Comparison of ENCODE assay signal across 10 mouse cellular contexts in genomic region chr3:58689721-58690120, GRCm38 (mm10). TPM values are rescaled to one million over a fixed set of nuclear protein-coding genes. Genes with fewer than 3 reads are reported as not detected.
DNase-seq lines count a peak whose midpoint lies in the region; ATAC-seq and TF ChIP-seq lines count a peak whose summit lies in the region.
"Had no signal": no experiment of that assay in that cellular context is flagged by ENCODE, and none has a peak within 500 bp of the region (broad histone marks: within the 10 kb centered on the region; RNA-seq: fewer than 3 reads in every experiment).

No protein-coding gene starts in this region.

- H3K4me1 ChIP-seq in heart, embryonic 14.5 days (ENCODE audit: control insufficient read depth in 2 of 2, insufficient read depth in 2 of 2, low read length in 2 of 2) = peaks cover 4 to 17% of the 10 kb centered on the region in 2 experiments
- H3K4me1 ChIP-seq in midbrain, embryonic 13.5 days (replicated peaks) = peaks cover 21% of the 10 kb centered on the region
- H3K4me1 ChIP-seq in midbrain, embryonic 11.5 days (ENCODE audit: control insufficient read depth, insufficient read depth, low read length) = peaks cover 2% of the 10 kb centered on the region; the same call in 1 of the 2 replicates
- peaks cover 4% of the 10 kb centered on the region; the same call in 1 of the 2 replicates for H3K4me1 ChIP-seq in kidney, postnatal 0 days (replicated peaks; ENCODE audit: insufficient read depth, low read length)
- H3K4me1 ChIP-seq in neural tube, embryonic 15.5 days = peaks cover 37% of the 10 kb centered on the region

- H3K4me2 ChIP-seq in heart, embryonic 14.5 days (ENCODE audit: low read length) = peak overlapping the region; percentile 89
- peak overlapping the region; percentile 90 for H3K4me2 ChIP-seq in midbrain, embryonic 13.5 days (replicated peaks)
- no peak overlapping the region for H3K4me2 ChIP-seq in midbrain, embryonic 11.5 days
- peak overlapping the region; percentile 98 for H3K4me2 ChIP-seq in kidney, postnatal 0 days (ENCODE audit: low read length)
- peak overlapping the region; percentile 82 for H3K4me2 ChIP-seq in neural tube, embryonic 15.5 days

- no peak for DNase-seq in heart, adult 18-20 months
- DNase-seq in midbrain, embryonic 11.5 days (ENCODE audit: low spot score, missing footprints) = no peak
- peak; percentile 22 for DNase-seq in kidney, postnatal 0 days (ENCODE audit: low spot score)
- DNase-seq in gastrocnemius, adult 8-10 months (ENCODE audit: low spot score in 2 of 2) = no peak
- DNase-seq in right cerebral cortex, postnatal 36 days (ENCODE audit: low spot score in 2 of 2) = no peak
- DNase-seq: adrenal gland, postnatal 36 days; lung, postnatal 4 days had no signal

- H3K9me3 ChIP-seq in heart, embryonic 14.5 days (ENCODE audit: control insufficient read depth, low read length) = no peaks in the 10 kb centered on the region
- H3K9me3 ChIP-seq in midbrain, embryonic 13.5 days = no peaks in the 10 kb centered on the region
- no peaks in the 10 kb centered on the region for H3K9me3 ChIP-seq in midbrain, embryonic 11.5 days (ENCODE audit: control insufficient read depth, low read length)
- no peaks in the 10 kb centered on the region for H3K9me3 ChIP-seq in kidney, postnatal 0 days (replicated peaks; ENCODE audit: low read length)
- H3K9me3 ChIP-seq in neural tube, embryonic 15.5 days (replicated peaks) = no peaks in the 10 kb centered on the region

- H3K36me3 ChIP-seq in heart, embryonic 14.5 days (ENCODE audit: control insufficient read depth, insufficient read depth, low read length) = no peaks in the 10 kb centered on the region
- H3K36me3 ChIP-seq in midbrain, embryonic 13.5 days = no peaks in the 10 kb centered on the region
- H3K36me3 ChIP-seq in midbrain, embryonic 11.5 days (ENCODE audit: control insufficient read depth, insufficient read depth, low read length) = no peaks in the 10 kb centered on the region
- H3K36me3 ChIP-seq in kidney, postnatal 0 days (ENCODE audit: insufficient read depth, low read length) = no peaks in the 10 kb centered on the region
- no peaks in the 10 kb centered on the region for H3K36me3 ChIP-seq in neural tube, embryonic 15.5 days

- no peak overlapping the region for H3K27ac ChIP-seq in heart, embryonic 14.5 days (replicated peaks in 1 of 2; ENCODE audit: control insufficient read depth in 1 of 2, insufficient read depth in 1 of 2, low read depth in 2 of 2, low read length in 2 of 2)
- H3K27ac ChIP-seq in midbrain, embryonic 13.5 days = no peak overlapping the region
- H3K27ac ChIP-seq in midbrain, embryonic 11.5 days (ENCODE audit: low read depth, low read length) = no peak overlapping the region
- H3K27ac ChIP-seq in kidney, postnatal 0 days = no peak overlapping the region
- no peak overlapping the region for H3K27ac ChIP-seq in neural tube, embryonic 15.5 days (replicated peaks)

- peak overlapping the region; percentile 93; the same call in 1 of the 2 replicates for H3K9ac ChIP-seq in heart, embryonic 14.5 days (ENCODE audit: low read length)
- H3K9ac ChIP-seq in midbrain, embryonic 13.5 days (replicated peaks) = no peak overlapping the region
- no peak overlapping the region for H3K9ac ChIP-seq in midbrain, embryonic 11.5 days (ENCODE audit: low read length)
- H3K9ac ChIP-seq in kidney, postnatal 0 days (ENCODE audit: low read depth, low read length) = no peak overlapping the region
- H3K9ac ChIP-seq in neural tube, embryonic 15.5 days (replicated peaks) = no peak overlapping the region

- H3K4me3 ChIP-seq in heart, embryonic 14.5 days (ENCODE audit: control insufficient read depth in 1 of 2, insufficient read depth in 1 of 2, low read depth in 1 of 2, low read length in 2 of 2) = peak overlapping the region in 1 of 2 experiments; percentile 87; a peak in 2 of 4 replicates
- H3K4me3 ChIP-seq in midbrain, embryonic 13.5 days (replicated peaks) = peak overlapping the region; percentile 73; the same call in 1 of the 2 replicates
- H3K4me3 ChIP-seq in midbrain, embryonic 11.5 days (ENCODE audit: low read depth, low read length) = no peak overlapping the region
- peak overlapping the region; percentile 82; the same call in 1 of the 2 replicates for H3K4me3 ChIP-seq in kidney, postnatal 0 days (replicated peaks; ENCODE audit: low read depth, low read length)
- H3K4me3 ChIP-seq in neural tube, embryonic 15.5 days (replicated peaks) = peak overlapping the region; percentile 88; the same call in 1 of the 2 replicates

- 55% methylated on average over 3 of the region's 3 CpGs for WGBS in heart, embryonic 14.5 days
- 42% methylated on average over 3 of the region's 3 CpGs for WGBS in midbrain, embryonic 13.5 days
- WGBS in midbrain, embryonic 11.5 days = 46% methylated on average over 3 of the region's 3 CpGs
- WGBS in kidney, postnatal 0 days = 37% methylated on average over 3 of the region's 3 CpGs
- 42% methylated on average over 3 of the region's 3 CpGs for WGBS in neural tube, embryonic 15.5 days

- H3K27me3 ChIP-seq in heart, embryonic 14.5 days (ENCODE audit: control insufficient read depth, insufficient read depth, low read length) = no peaks in the 10 kb centered on the region
- peaks cover 12% of the 10 kb centered on the region; the same call in 1 of the 2 replicates for H3K27me3 ChIP-seq in midbrain, embryonic 13.5 days
- peaks cover 10% of the 10 kb centered on the region; the same call in 1 of the 2 replicates for H3K27me3 ChIP-seq in midbrain, embryonic 11.5 days (ENCODE audit: control insufficient read depth, insufficient read depth, low read length)
- H3K27me3 ChIP-seq in kidney, postnatal 0 days (ENCODE audit: insufficient read depth, low read length) = no peaks in the 10 kb centered on the region
- H3K27me3 ChIP-seq in neural tube, embryonic 15.5 days (replicated peaks) = no peaks in the 10 kb centered on the region

- TF ChIP-seq CTCF in kidney, postnatal 0 days (IDR thresholded peaks at IDR 0.05; ENCODE audit: low read depth) = no peak

- ATAC-seq in heart, embryonic 14.5 days (ENCODE audit: insufficient number of reproducible peaks, insufficient read depth, low FRiP score, low read depth) = no peak
- ATAC-seq in midbrain, embryonic 13.5 days = no peak
- no peak for ATAC-seq in midbrain, embryonic 11.5 days (ENCODE audit: low FRiP score)
- ATAC-seq in kidney, postnatal 0 days (replicated peaks; ENCODE audit: low FRiP score, low read depth) = no peak
- ATAC-seq in neural tube, embryonic 15.5 days (ENCODE audit: low FRiP score) = no peak

RNA-seq across cellular contexts. Expression of gene Siah2, which starts 2.5 kb away (rescaled TPM):
- 8.0 and 8.4 TPM in 2 replicates for polyA plus RNA-seq in heart, embryonic 14.5 days (2014; fragmentation: Nextera tagmentation; extraction: Ambion mirVana)
- 10 to 100 TPM; 11.8 to 12.5 TPM for total RNA-seq in heart, adult 18-20 months (2021)
- polyA plus RNA-seq in midbrain, embryonic 13.5 days (2015; fragmentation: Nextera tagmentation; extraction: Ambion mirVana) = 5.8 and 5.9 TPM in 2 replicates
- 3.7 and 4.0 TPM in 2 replicates for polyA plus RNA-seq in midbrain, embryonic 11.5 days (2014; fragmentation: Nextera tagmentation; extraction: Ambion mirVana)
- polyA plus RNA-seq in kidney, postnatal 0 days (2015; fragmentation: Nextera tagmentation; extraction: Ambion mirVana) = 5.5 TPM in 2 replicates
- polyA plus RNA-seq in neural tube, embryonic 15.5 days (2015; fragmentation: Nextera tagmentation; extraction: Ambion mirVana) = 10.2 and 12.2 TPM in 2 replicates
- 10 to 100 TPM in 2 of 4 experiments, 1 to 10 TPM in 2; 8.5 to 11.6 (median 9.6) TPM for total RNA-seq in gastrocnemius, adult 8-10 months (2022)

RNA-seq across cellular contexts. Expression of gene Erich6, which starts 52.7 kb away (rescaled TPM):
- polyA plus RNA-seq in heart, embryonic 14.5 days (2014; fragmentation: Nextera tagmentation; extraction: Ambion mirVana) = 0.20 TPM in 1 of 2 replicates, not detected in the other
- total RNA-seq in heart, adult 18-20 months (2021) = not detected
- polyA plus RNA-seq in midbrain, embryonic 13.5 days (2015; fragmentation: Nextera tagmentation; extraction: Ambion mirVana) = 0.09 and 0.12 TPM in 2 replicates
- polyA plus RNA-seq in midbrain, embryonic 11.5 days (2014; fragmentation: Nextera tagmentation; extraction: Ambion mirVana) = 0.08 TPM in 1 of 2 replicates, not detected in the other
- not detected in 2 replicates for polyA plus RNA-seq in kidney, postnatal 0 days (2015; fragmentation: Nextera tagmentation; extraction: Ambion mirVana)
- polyA plus RNA-seq in neural tube, embryonic 15.5 days (2015; fragmentation: Nextera tagmentation; extraction: Ambion mirVana) = 0.18 TPM in 1 of 2 replicates, not detected in the other
- total RNA-seq in gastrocnemius, adult 8-10 months (2022) = not detected
